In the genomic region with DNA sequence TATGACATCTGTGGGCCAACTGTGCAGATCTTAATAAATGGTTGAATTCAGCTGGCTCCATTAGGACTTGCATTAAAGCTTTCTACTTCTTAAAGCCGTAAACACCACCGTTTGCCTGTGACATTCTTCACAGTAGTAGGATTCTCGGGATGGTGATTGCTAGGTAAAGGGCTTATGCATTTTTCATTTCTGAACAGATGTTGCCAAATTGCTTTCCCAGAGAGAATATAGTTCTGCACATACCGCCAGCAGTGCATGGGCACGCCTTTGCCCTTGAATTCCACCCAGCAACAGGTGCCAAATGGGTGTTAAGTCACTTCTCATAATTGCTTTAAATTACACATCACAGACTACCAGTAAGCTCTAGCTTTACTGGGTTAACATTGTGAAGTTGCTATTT, we compare ENCODE assay signal across 16 mouse cellular contexts.
"Had no signal": no experiment of that assay in that cellular context is flagged by ENCODE, and none has a peak within 500 bp of the region (broad histone marks: within the 10 kb centered on the region; RNA-seq: fewer than 3 reads in every experiment).

No protein-coding gene starts in this region.

- H3K36me3 ChIP-seq: liver, embryonic 13.5 days; midbrain, embryonic 10.5 days; midbrain, embryonic 15.5 days had no signal

- H3K9me3 ChIP-seq: liver, embryonic 13.5 days; midbrain, embryonic 10.5 days; midbrain, embryonic 15.5 days had no signal

- H3K4me3 ChIP-seq: layer of hippocampus, adult 2 months; liver, embryonic 13.5 days; megakaryocyte, embryonic 14.5 days; midbrain, embryonic 10.5 days; midbrain, embryonic 15.5 days had no signal

- ATAC-seq: lung, postnatal 0 days; midbrain, embryonic 15.5 days had no signal

- H3K9ac ChIP-seq: liver, embryonic 13.5 days; lung, embryonic 14.5 days; midbrain, embryonic 15.5 days had no signal

- H3K27me3 ChIP-seq: liver, embryonic 13.5 days; megakaryocyte, embryonic 14.5 days; midbrain, embryonic 15.5 days had no signal

- H3K4me1 ChIP-seq: liver, embryonic 13.5 days; megakaryocyte, embryonic 14.5 days; midbrain, embryonic 10.5 days; midbrain, embryonic 15.5 days had no signal

- DNase-seq: kidney, adult 11 months; kidney, adult 8-10 months; kidney, postnatal 14 days; kidney, postnatal 4 days; layer of hippocampus, adult 9-11 months; liver, embryonic 13.5 days; lung, embryonic 14.5 days; lung, postnatal 36 days; thymus, adult 18-20 months; thymus, postnatal 14 days; thymus, postnatal 4 days had no signal

- H3K4me2 ChIP-seq: liver, embryonic 13.5 days; lung, embryonic 14.5 days; midbrain, embryonic 15.5 days had no signal

- H3K27ac ChIP-seq: layer of hippocampus, adult 2 months; liver, embryonic 13.5 days; midbrain, embryonic 10.5 days; midbrain, embryonic 15.5 days had no signal
